Mouse (Mus musculus) E14TG2a.4 (cell line): Measurements from ENCODE around the gene Trim41.

Source experiments
- CTCF ChIP-seq: conservative IDR thresholded peaks from 2 replicates; pipeline ENCODE4 v1.5.1; 2014; ENCODE audit warnings: low read length
- NANOG ChIP-seq: IDR thresholded peaks from 2 replicates; pipeline ENCODE4 v1.6.1; 2014; ENCODE audit warnings: borderline replicate concordance, low read length, mixed read lengths
- POU5F1 ChIP-seq: IDR thresholded peaks from 2 replicates; pipeline ENCODE4 v1.6.1; 2014; ENCODE audit warnings: low read length, borderline replicate concordance

DNA sequence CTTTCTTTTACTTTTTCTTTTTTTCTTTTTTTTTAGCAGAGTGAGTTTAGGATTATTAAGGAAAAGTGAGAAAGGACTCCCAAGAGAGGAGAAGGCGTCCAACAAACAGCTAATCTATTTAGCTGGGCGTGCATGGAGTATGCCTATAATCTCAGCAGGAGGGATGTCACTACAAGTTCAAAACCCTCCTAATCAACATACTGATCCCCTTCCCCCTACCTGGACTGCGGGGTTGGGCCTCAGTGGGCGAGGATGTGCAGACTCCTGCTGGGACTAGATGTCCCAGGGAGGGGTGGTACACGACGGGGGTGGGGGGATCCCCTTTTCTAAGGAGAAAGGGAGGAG, 9.6 kb upstream of the Trim41 start:
- no peak for TF ChIP-seq CTCF
- no peak for TF ChIP-seq NANOG
- no peak for TF ChIP-seq POU5F1
